Mouse (Mus musculus): ENCODE measurements at regions not wholly inside any gene's neighbourhood (a gene's known extent, or its start where the extent isn't known, plus 50 kb on each side); places are given as distances from the start of the nearest gene placed in this dataset.

- DNase-seq (ENCODE audit: low spot score in 2 of 2) = no peak
Measured at GRCm38 (mm10) chr4:53386309-53386708, 53.9 kb upstream of the Slc44a1 start.

DNA sequence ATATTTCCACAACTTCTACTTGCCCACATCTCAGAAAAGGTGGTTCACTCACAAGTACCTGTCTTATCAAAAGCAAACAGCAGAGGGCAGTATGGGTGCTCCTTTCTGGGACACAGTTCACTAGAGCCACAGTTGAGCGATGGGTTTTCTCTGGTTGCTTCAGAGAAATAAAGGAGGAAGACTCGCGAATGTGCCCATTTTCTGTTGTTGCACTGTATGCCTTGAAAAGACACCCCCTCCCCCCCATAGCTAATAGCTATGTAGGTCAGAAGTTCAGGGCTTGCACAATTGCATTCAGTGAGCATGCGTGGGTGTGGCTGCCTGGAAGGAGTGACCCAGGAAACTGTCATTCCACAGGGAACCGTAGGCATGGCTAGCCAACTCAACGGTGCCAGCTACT, 55.5 kb upstream of the Slc44a1 start:
- peak; percentile 27 to 67 for DNase-seq (ENCODE audit: low spot score in 2 of 2)

DNA sequence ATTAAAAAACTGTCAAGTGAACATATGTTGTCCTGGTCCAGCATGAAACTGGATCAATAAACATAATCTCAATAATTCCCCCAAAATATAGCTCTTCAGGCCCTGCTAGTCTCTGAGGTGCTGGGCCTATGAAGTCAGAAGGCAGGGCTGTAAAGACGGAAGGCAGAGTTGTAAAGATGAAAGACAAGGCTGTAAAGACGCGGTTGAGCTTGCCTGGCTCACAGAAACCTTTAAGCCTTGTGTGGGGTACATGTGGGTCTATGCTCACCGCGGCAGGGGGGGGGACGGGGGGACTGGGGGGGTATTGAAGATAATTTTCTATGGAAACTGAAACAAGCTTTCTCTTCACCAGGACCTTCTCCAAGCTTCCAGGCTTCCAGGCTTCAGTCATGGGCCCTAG, 56.1 kb upstream of the Slc44a1 start:
- DNase-seq (ENCODE audit: low spot score in 2 of 2) = no peak

DNA sequence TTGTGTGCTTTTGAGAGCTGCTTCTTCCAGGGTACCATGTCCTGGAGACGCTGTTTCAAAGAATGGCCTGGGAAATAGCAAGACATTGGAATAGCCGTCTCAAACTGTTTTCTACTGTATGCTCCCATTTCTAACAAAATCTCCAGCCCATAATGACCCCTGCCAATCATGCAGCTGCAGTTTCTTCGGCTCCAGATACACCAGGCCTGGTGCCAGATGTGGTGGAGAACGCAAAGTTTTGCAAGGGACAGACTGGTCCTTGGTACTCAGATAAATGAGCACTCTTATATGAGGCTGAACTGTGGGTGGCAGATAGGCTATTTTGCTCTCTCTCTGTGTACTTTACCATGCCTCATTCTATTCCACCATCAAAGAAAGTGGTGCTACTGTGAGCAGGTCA, 58.2 kb upstream of the Slc44a1 start:
- no peak for DNase-seq (ENCODE audit: low spot score in 2 of 2)

DNA sequence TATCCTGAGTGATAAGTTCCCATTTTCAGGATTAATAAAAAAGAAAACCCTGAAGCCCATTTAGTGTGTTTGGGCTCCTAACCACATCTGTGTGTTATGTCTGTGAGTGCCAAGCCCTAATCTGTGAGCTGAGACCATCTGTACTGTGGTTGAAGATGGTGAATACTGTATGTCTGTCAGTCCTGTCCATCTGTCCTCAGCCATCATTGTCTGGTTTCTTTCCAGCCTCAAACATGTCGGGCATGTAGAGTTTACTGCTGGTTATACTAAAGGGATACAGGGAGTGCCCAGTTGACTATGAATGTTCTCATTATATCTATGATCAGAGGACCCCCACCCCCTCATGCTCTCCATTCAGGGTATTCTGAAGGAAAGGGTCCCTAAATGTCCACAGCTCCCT, 60.4 kb upstream of the Slc44a1 start:
- DNase-seq (ENCODE audit: low spot score in 2 of 2) = no peak

- DNase-seq (ENCODE audit: low spot score in 2 of 2) = no peak
Measured at GRCm38 (mm10) chr4:53376995-53377394, 63.2 kb upstream of the Slc44a1 start.

GRCm38 (mm10) chr4:53356374-53356773, 83.8 kb upstream of the Slc44a1 start:
- DNase-seq (ENCODE audit: low spot score in 2 of 2) = no peak

- DNase-seq (ENCODE audit: low spot score in 2 of 2) = no peak
Measured at GRCm38 (mm10) chr4:53354961-53355360, 85.3 kb upstream of the Slc44a1 start.

GRCm38 (mm10) chr4:53353399-53354090, 86.7 kb upstream of the Slc44a1 start:
- no peak for DNase-seq (ENCODE audit: low spot score in 2 of 2)

- DNase-seq (ENCODE audit: low spot score in 2 of 2) = no peak
Measured at GRCm38 (mm10) chr4:53351104-53351607, 89.1 kb upstream of the Slc44a1 start.

GRCm38 (mm10) chr4:53345346-53345745, 94.9 kb upstream of the Slc44a1 start:
- no peak for DNase-seq (ENCODE audit: low spot score in 2 of 2)

- DNase-seq (ENCODE audit: low spot score in 2 of 2) = no peak
Measured at GRCm38 (mm10) chr4:53344546-53344945, 95.7 kb upstream of the Slc44a1 start.

DNA sequence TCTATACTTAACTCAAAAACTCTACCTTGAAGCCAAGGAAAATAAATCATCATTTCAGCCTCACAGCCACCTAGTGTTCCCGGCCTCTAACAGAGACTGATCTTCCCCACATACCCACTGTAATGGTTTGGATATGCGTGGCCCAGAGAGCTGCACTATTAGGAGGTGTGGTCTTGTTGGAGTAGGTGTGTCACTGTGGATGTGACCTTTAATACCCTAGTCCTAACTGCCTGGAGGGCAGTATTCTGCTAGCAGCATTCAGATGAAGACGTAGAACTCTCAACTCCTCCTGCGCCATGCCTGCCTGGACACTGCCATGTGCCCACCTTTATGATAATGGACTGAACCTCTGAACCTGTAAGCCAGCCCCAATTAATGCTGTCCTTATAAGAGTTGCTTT, 99.0 kb upstream of the Slc44a1 start:
- no peak for DNase-seq (ENCODE audit: low spot score in 2 of 2)

- DNase-seq (ENCODE audit: low spot score in 2 of 2) = no peak
Measured at GRCm38 (mm10) chr4:53340021-53340667, 100.1 kb upstream of the Slc44a1 start.

DNA sequence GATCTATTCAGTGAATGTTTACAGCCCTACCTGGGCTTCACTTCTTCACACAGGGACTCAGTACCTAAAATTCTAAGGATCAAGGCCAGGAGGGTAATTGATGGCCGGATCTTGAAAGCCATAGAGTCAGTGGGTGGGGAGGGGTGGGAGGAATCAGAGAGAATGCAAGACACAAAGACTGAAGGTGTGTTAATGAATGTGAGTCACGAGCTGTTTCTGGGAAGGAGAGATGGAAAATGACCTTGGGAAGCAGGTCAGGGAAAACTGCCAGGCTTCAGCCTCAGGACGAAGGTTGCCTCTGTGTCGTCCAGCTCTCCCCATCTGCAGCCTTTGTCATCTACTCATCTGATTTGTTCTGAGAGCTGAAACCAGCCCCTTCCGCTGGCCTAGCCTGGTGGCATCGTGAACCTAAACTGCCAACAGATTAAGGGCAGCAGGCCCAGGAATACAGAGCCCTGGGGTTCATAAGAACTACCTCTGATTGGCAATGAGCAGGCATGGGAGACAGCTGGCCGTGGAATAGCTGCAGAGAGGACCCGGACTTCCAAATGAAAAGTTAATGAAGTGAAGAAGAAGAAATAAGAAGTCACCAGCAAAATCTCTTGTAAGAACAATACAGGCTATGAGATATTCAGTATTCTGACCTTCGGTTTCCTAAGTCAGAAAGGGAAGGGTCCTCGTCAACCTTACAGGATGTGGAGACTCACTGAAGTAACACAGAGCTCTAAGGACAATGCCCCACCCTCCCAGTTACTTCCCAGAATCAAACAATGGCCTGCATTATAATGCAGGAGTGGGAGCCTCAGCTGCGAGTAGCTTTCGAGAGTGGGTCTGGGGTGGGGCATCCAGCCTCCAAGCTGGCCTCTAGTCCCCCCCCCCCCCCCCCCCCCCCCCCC, 100.8 kb upstream of the Slc44a1 start:
- no peak for DNase-seq (ENCODE audit: low spot score in 2 of 2)

DNA sequence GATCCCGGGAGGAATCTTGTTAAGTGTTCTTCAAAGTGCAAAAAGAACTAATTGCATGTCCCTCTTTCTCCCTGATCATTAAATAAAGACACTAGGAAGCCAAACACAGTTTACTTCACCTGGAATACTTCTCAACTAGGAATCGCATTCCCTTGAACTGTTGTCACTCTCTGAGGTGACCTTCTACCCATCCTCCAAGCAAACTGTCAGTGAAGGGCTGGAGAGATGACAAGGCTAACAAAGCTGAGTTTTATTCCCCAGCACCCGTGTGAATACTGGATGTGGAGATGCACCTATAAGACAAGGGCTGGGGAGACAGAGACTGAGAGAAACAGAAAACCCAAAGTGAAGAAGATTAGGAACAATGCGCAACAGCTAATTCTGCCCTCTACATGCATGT, 101.7 kb upstream of the Slc44a1 start:
- DNase-seq (ENCODE audit: low spot score in 2 of 2) = no peak

GRCm38 (mm10) chr4:53337784-53338183, 102.4 kb upstream of the Slc44a1 start:
- no peak for DNase-seq (ENCODE audit: low spot score in 2 of 2)

DNA sequence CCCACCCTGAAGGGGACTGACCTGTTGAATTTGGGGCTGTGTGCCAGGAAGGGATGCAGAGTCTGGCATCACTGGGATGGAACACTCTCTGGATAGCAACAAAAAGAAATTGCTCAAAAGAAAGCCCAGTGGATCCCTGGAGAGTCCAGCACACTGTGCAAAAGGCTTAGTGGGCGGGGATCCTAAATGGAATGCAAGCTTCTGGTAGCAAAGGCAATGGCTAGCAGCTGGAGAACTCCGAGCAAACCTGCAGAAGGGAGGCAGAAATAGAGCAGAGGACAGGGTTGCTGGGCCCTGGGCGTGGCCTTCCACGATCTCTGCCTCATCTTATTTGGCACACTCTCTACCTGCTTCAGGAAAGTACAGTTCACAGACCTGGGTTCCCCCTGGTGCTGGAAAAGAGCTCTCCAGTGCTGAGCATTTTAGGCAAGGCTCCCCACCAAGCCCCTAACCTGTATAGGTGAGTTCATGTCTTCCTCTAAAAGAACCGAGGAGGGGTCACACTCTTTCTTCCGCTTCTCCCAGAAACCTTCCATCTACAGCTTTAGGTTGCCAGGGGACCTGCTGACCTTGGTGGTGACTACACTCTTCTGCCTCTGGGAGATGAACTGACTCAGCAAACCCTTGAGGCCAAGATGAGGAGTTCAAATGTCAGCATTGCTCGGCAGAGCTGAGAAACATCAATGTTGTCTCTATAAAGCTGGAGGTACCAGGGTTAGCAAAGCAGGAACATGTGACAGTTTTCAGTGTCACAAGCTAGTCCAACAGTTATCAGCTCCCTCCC, 112.6 kb upstream of the Slc44a1 start:
- DNase-seq (ENCODE audit: low spot score in 2 of 2) = no peak

GRCm38 (mm10) chr4:53323838-53324237, 116.4 kb upstream of the Slc44a1 start:
- no peak for DNase-seq (ENCODE audit: low spot score in 2 of 2)

DNA sequence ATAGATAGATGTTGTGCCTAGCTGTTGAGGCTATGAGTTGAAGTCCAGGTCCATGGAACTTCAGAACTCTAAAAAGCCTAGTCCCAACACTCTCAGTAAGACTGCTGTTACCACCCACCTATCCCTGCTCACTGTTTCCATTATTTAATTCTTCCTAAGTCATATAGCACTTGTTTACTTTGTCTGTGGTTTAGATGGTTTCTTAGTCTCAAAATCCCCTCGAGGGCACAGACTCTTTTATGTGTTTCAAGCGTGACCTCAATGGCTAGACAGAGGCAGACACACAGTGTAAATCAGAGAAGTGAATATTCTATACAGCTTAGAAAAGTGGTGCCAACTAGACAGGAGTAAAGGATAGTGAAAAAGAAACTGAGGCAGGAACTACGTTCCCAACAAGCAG, 117.0 kb upstream of the Slc44a1 start:
- no peak for DNase-seq (ENCODE audit: low spot score in 2 of 2)

GRCm38 (mm10) chr4:53322484-53322883, 117.7 kb upstream of the Slc44a1 start:
- no peak for DNase-seq (ENCODE audit: low spot score in 2 of 2)

All from frontal cortex, postnatal 25 days (tissue).